Mouse (Mus musculus) heart, adult 2 months (tissue): ENCODE measurements around the gene Taf8.

Experiments used
- CTCF ChIP-seq: fragments of 200-600 bp; IDR thresholded peaks from 2 replicates; pipeline ENCODE4 v1.8.1; 2022; ENCODE audit warnings: antibody characterized with exemption, mild to moderate bottlenecking, moderate library complexity
- EP300 ChIP-seq: fragments of 200-500 bp; IDR thresholded peaks from 2 replicates; pipeline ENCODE4 v1.6.1; 2011; ENCODE audit warnings: low read depth, low read length, control low read depth; ENCODE audit not compliant: insufficient read depth
- POLR2A ChIP-seq: fragments of 200-500 bp; IDR thresholded peaks from 2 replicates; pipeline ENCODE4 v1.6.1; 2011; ENCODE audit warnings: mild to moderate bottlenecking, low read depth, low read length, control low read depth; ENCODE audit not compliant: insufficient read depth

GRCm38 (mm10) chr17:47449432-47449831, 52.7 kb downstream of the Taf8 start:
- no peak for TF ChIP-seq POLR2A
- no peak for TF ChIP-seq CTCF
- no peak for TF ChIP-seq EP300
